Mouse (Mus musculus): ENCODE measurements around the gene Gmppa. TPM values are rescaled to one million over a fixed set of nuclear protein-coding genes. Genes with fewer than 3 reads are reported as not detected.

The Gmppa gene
- polyA plus RNA-seq, 1 experiment = 78.8 TPM

- H3K79me3 ChIP-seq (ENCODE audit: low read depth) = no peaks in the 10 kb centered on the region
- H3K27me3 ChIP-seq (ENCODE audit: control insufficient read depth, insufficient read depth, insufficient read length) = peaks cover 5% of the 10 kb centered on the region
- no peaks in the 10 kb centered on the region for H3K79me2 ChIP-seq (ENCODE audit: control insufficient read depth, insufficient read depth)
- no peak for TF ChIP-seq CTCF (IDR thresholded peaks at IDR 0.05; ENCODE audit: control insufficient read depth, insufficient read depth, insufficient read length)
- no peak for TF ChIP-seq MYOD1 (IDR thresholded peaks at IDR 0.05; ENCODE audit: control insufficient read depth, insufficient read length, low read depth)
- TF ChIP-seq MAX (IDR thresholded peaks at IDR 0.05) = no peak
- no peak for TF ChIP-seq FOSL1 (IDR thresholded peaks at IDR 0.05; ENCODE audit: insufficient read depth, low read length, poor library complexity, severe bottlenecking)
- TF ChIP-seq MYOG (IDR thresholded peaks at IDR 0.05; ENCODE audit: control insufficient read depth, extremely low read depth, insufficient read length) = no peak
- TF ChIP-seq CEBPB (IDR thresholded peaks at IDR 0.05; ENCODE audit: low read depth) = no peak
- TF ChIP-seq USF1 (IDR thresholded peaks at IDR 0.05; ENCODE audit: low read depth) = no peak
- no peak overlapping the region for H3K4me3 ChIP-seq (ENCODE audit: insufficient read depth, poor library complexity, severe bottlenecking)
- H3K36me3 ChIP-seq (ENCODE audit: control insufficient read depth, insufficient read depth) = no peaks in the 10 kb centered on the region
- H3ac ChIP-seq (ENCODE audit: control insufficient read depth, insufficient read length, low read depth) = no peak overlapping the region
Observed at GRCm38 (mm10) chr1:75451900-75452299, 16.2 kb downstream of the Gmppa start.

- no peaks in the 10 kb centered on the region for H3K79me3 ChIP-seq (ENCODE audit: low read depth)
- no peaks in the 10 kb centered on the region for H3K36me3 ChIP-seq (ENCODE audit: control insufficient read depth, insufficient read depth)
- no peaks in the 10 kb centered on the region for H3K79me2 ChIP-seq (ENCODE audit: control insufficient read depth, insufficient read depth)
- H3K4me3 ChIP-seq (ENCODE audit: insufficient read depth, poor library complexity, severe bottlenecking) = no peak overlapping the region
- no peak overlapping the region for H3ac ChIP-seq (ENCODE audit: control insufficient read depth, insufficient read length, low read depth)
- TF ChIP-seq MAX (IDR thresholded peaks at IDR 0.05) (peak; percentile 55), MYOD1 (IDR thresholded peaks at IDR 0.05; ENCODE audit: control insufficient read depth, insufficient read length, low read depth) (no peak)
- peaks cover 5% of the 10 kb centered on the region for H3K27me3 ChIP-seq (ENCODE audit: control insufficient read depth, insufficient read depth, insufficient read length)
Observed at GRCm38 (mm10) chr1:75455433-75455832, 19.7 kb downstream of the Gmppa start.

- no peak for TF ChIP-seq MYOD1 (IDR thresholded peaks at IDR 0.05; ENCODE audit: control insufficient read depth, insufficient read length, low read depth)
- Histone ChIP-seq H3K36me3 (ENCODE audit: control insufficient read depth, insufficient read depth) (no peaks in the 10 kb centered on the region), H3K4me3 (ENCODE audit: insufficient read depth, poor library complexity, severe bottlenecking) (no peak overlapping the region)
Observed at GRCm38 (mm10) chr1:75455948-75456347, 20.2 kb downstream of the Gmppa start.

GRCm38 (mm10) chr1:75456746-75457564 lies 21.2 kb downstream of the Gmppa start:
- H3K4me3 ChIP-seq (ENCODE audit: insufficient read depth, poor library complexity, severe bottlenecking) = no peak overlapping the region

More at GRCm38 (mm10) chr1:75455948-75456347, 20.2 kb downstream of the Gmppa start:
- H3K27me3 ChIP-seq (ENCODE audit: control insufficient read depth, insufficient read depth, insufficient read length) = peaks cover 5% of the 10 kb centered on the region
- H3K79me3 ChIP-seq (ENCODE audit: low read depth) = no peaks in the 10 kb centered on the region
- H3K79me2 ChIP-seq (ENCODE audit: control insufficient read depth, insufficient read depth) = no peaks in the 10 kb centered on the region
- no peak overlapping the region for H3ac ChIP-seq (ENCODE audit: control insufficient read depth, insufficient read length, low read depth)

GRCm38 (mm10) chr1:75457710-75458024 lies 21.9 kb downstream of the Gmppa start:
- H3K4me3 ChIP-seq (ENCODE audit: insufficient read depth, poor library complexity, severe bottlenecking) = no peak overlapping the region
- no peaks in the 10 kb centered on the region for H3K79me2 ChIP-seq (ENCODE audit: control insufficient read depth, insufficient read depth)
- no peak overlapping the region for H3ac ChIP-seq (ENCODE audit: control insufficient read depth, insufficient read length, low read depth)
- no peaks in the 10 kb centered on the region for H3K36me3 ChIP-seq (ENCODE audit: control insufficient read depth, insufficient read depth)
- H3K79me3 ChIP-seq (ENCODE audit: low read depth) = no peaks in the 10 kb centered on the region
- no peaks in the 10 kb centered on the region for H3K27me3 ChIP-seq (ENCODE audit: control insufficient read depth, insufficient read depth, insufficient read length)
- TF ChIP-seq FOSL1 (IDR thresholded peaks at IDR 0.05; ENCODE audit: insufficient read depth, low read length, poor library complexity, severe bottlenecking) = no peak
- TF ChIP-seq MYOG (IDR thresholded peaks at IDR 0.05; ENCODE audit: control insufficient read depth, extremely low read depth, insufficient read length) = no peak
- no peak for TF ChIP-seq USF1 (IDR thresholded peaks at IDR 0.05; ENCODE audit: low read depth)
- TF ChIP-seq CEBPB (IDR thresholded peaks at IDR 0.05; ENCODE audit: low read depth) = no peak
- TF ChIP-seq MYOD1 (IDR thresholded peaks at IDR 0.05; ENCODE audit: control insufficient read depth, insufficient read length, low read depth) = no peak
- TF ChIP-seq MAX (IDR thresholded peaks at IDR 0.05) = no peak
- TF ChIP-seq CTCF (IDR thresholded peaks at IDR 0.05; ENCODE audit: control insufficient read depth, insufficient read depth, insufficient read length) = no peak

More at GRCm38 (mm10) chr1:75456746-75457564, 21.2 kb downstream of the Gmppa start:
- H3K79me2 ChIP-seq (ENCODE audit: control insufficient read depth, insufficient read depth) = no peaks in the 10 kb centered on the region
- H3K36me3 ChIP-seq (ENCODE audit: control insufficient read depth, insufficient read depth) = no peaks in the 10 kb centered on the region
- peaks cover 5% of the 10 kb centered on the region for H3K27me3 ChIP-seq (ENCODE audit: control insufficient read depth, insufficient read depth, insufficient read length)
- H3K79me3 ChIP-seq (ENCODE audit: low read depth) = no peaks in the 10 kb centered on the region
- H3ac ChIP-seq (ENCODE audit: control insufficient read depth, insufficient read length, low read depth) = no peak overlapping the region
- TF ChIP-seq CEBPB (IDR thresholded peaks at IDR 0.05; ENCODE audit: low read depth) (no peak), USF1 (IDR thresholded peaks at IDR 0.05; ENCODE audit: low read depth) (no peak), MYOD1 (IDR thresholded peaks at IDR 0.05; ENCODE audit: control insufficient read depth, insufficient read length, low read depth) (no peak), MAX (IDR thresholded peaks at IDR 0.05) (no peak), CTCF (IDR thresholded peaks at IDR 0.05; ENCODE audit: control insufficient read depth, insufficient read depth, insufficient read length) (no peak), FOSL1 (IDR thresholded peaks at IDR 0.05; ENCODE audit: insufficient read depth, low read length, poor library complexity, severe bottlenecking) (no peak), MYOG (IDR thresholded peaks at IDR 0.05; ENCODE audit: control insufficient read depth, extremely low read depth, insufficient read length) (no peak)

Data from C2C12 (cell line).